Mouse (Mus musculus) kidney, adult 2 months (tissue): Measurements from ENCODE around the gene Tacc3.

Experiments
- CTCF ChIP-seq: fragments of 200-500 bp; conservative IDR thresholded peaks from 2 replicates; pipeline ENCODE4 v1.5.1; 2011; ENCODE audit warnings: low read depth, mild to moderate bottlenecking, control low read depth, low read length, moderate library complexity, mixed read lengths; ENCODE audit not compliant: insufficient read depth, insufficient read length
- POLR2A ChIP-seq: fragments of 200-500 bp; IDR thresholded peaks from one replicate; pipeline ENCODE4 v1.6.1; 2011; ENCODE audit warnings: low read depth, low read length, control low read depth

- no peak for TF ChIP-seq CTCF
- no peak for TF ChIP-seq POLR2A
Observed at GRCm38 (mm10) chr5:33635361-33635760, 22.6 kb upstream of the Tacc3 start.
